Mouse (Mus musculus): ENCODE measurements around the gene Adpgk. TPM values are rescaled to one million over a fixed set of nuclear protein-coding genes. Genes with fewer than 3 reads are reported as not detected.

Adpgk gene
- 6.3 and 11.6 TPM in 2 replicates for polyA plus RNA-seq (2012; ENCODE audit: low replicate concordance)

GRCm38 (mm10) chr9:59290957-59291687, at the start of gene Adpgk:
TSS of gene Adpgk (plus strand) at chr9:59291558.

GRCm38 (mm10) chr9:59353253-59353639, 61.9 kb downstream of the Adpgk start, which contains the start of gene Bbs4:
TSS of gene Bbs4 (minus strand) at chr9:59353508.

Other genes with a start within 250 kb of the Adpgk start
- gene Bbs4, start 62.0 kb downstream of the Adpgk start, polyA plus RNA-seq (2012; ENCODE audit: low replicate concordance) = 0.14 and 0.28 TPM in 2 replicates
- gene Arih1, start 195.1 kb downstream of the Adpgk start, polyA plus RNA-seq (2012; ENCODE audit: low replicate concordance) = 24.5 and 46.6 TPM in 2 replicates
- gene Hexa, start 248.0 kb downstream of the Adpgk start, polyA plus RNA-seq (2012; ENCODE audit: low replicate concordance) = 26.6 and 30.9 TPM in 2 replicates
- gene Tmem202, start 248.3 kb downstream of the Adpgk start, polyA plus RNA-seq (2012; ENCODE audit: low replicate concordance) = 0.64 TPM in 1 of 2 replicates, not detected in the other